In genomic region chrX:142535540-142535939, GRCm38 (mm10) we compare ENCODE assay signal across 18 mouse cellular contexts.
"Had no signal": no experiment of that assay in that cellular context is flagged by ENCODE, and none has a peak within 500 bp of the region (broad histone marks: within the 10 kb centered on the region; RNA-seq: fewer than 3 reads in every experiment).

No protein-coding gene starts in this region.

- ATAC-seq: intestine, postnatal 0 days; liver, embryonic 12.5 days; midbrain, embryonic 13.5 days; midbrain, embryonic 16.5 days had no signal

- H3K9me3 ChIP-seq: limb, embryonic 12.5 days; limb, embryonic 15.5 days; liver, embryonic 12.5 days; midbrain, embryonic 10.5 days; midbrain, embryonic 13.5 days; neural tube, embryonic 13.5 days; stomach, embryonic 15.5 days had no signal

- H3K27ac ChIP-seq: kidney, postnatal 0 days; layer of hippocampus, adult 2 months; limb, embryonic 12.5 days; limb, embryonic 15.5 days; liver, embryonic 12.5 days; midbrain, embryonic 10.5 days; midbrain, embryonic 13.5 days; neural tube, embryonic 13.5 days; stomach, embryonic 15.5 days had no signal

- H3K4me2 ChIP-seq: limb, embryonic 12.5 days; limb, embryonic 15.5 days; liver, embryonic 12.5 days; midbrain, embryonic 13.5 days; neural tube, embryonic 13.5 days; stomach, embryonic 15.5 days had no signal

- H3K9ac ChIP-seq: limb, embryonic 12.5 days; limb, embryonic 15.5 days; liver, embryonic 12.5 days; midbrain, embryonic 13.5 days; neural tube, embryonic 13.5 days; stomach, embryonic 15.5 days had no signal

- DNase-seq: layer of hippocampus, postnatal 36 days; lung, adult 2 months; right cerebral cortex, adult 18-20 months; right cerebral cortex, postnatal 14 days; spleen, adult 18-20 months; thymus, postnatal 36 days had no signal

- H3K4me3 ChIP-seq: layer of hippocampus, adult 2 months; limb, embryonic 12.5 days; limb, embryonic 15.5 days; liver, embryonic 12.5 days; midbrain, embryonic 10.5 days; midbrain, embryonic 13.5 days; myocyte; neural tube, embryonic 13.5 days; stomach, embryonic 15.5 days had no signal

- H3K27me3 ChIP-seq: liver, embryonic 12.5 days; stomach, embryonic 15.5 days had no signal

- H3K36me3 ChIP-seq: limb, embryonic 12.5 days; limb, embryonic 15.5 days; liver, embryonic 12.5 days; midbrain, embryonic 10.5 days; midbrain, embryonic 13.5 days; neural tube, embryonic 13.5 days; stomach, embryonic 15.5 days had no signal

- H3K4me1 ChIP-seq: limb, embryonic 12.5 days; limb, embryonic 15.5 days; midbrain, embryonic 13.5 days; neural tube, embryonic 13.5 days; stomach, embryonic 15.5 days had no signal
